Mouse (Mus musculus) heart, postnatal 0 days (tissue): ENCODE results near the gene Il1r1.

ENCODE experiments used
- CTCF ChIP-seq: IDR thresholded peaks from 2 replicates; pipeline ENCODE4 v1.5.1; 2016; ENCODE audit warnings: antibody characterized with exemption, control low read depth, low read depth
- EP300 ChIP-seq: IDR thresholded peaks from 2 replicates; pipeline ENCODE4 v1.6.1; 2016; ENCODE audit warnings: antibody characterized with exemption, low read depth

DNA sequence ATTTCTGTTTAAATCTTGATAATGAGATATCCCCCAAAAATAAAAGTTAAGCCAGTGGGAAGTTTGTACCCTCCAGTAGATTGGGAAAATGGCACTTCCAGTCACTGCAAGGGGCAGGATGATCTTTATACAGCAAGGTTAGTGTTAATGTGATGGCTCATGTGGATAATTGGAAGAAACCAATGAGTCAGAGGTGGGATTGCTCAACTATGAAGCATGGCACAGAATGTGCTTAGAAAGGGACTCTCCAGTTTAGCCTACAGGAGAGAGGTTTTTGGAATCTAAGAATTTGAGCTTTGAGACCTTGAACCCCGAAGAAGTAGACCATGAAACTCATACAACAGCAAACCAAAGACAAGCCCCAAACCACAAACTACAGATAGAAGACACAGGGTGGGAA is 114.5 kb downstream of the Il1r1 start:
- TF ChIP-seq CTCF (no peak), EP300 (no peak)
